Mouse (Mus musculus) bone marrow, adult 2 months (tissue): ENCODE data around the gene Kcnh8.

Source experiments
- CTCF ChIP-seq: fragments of 200-500 bp; IDR thresholded peaks from 2 replicates; pipeline ENCODE4 v1.5.1; 2011; ENCODE audit warnings: low read length, control low read depth; ENCODE audit not compliant: control insufficient read depth, insufficient read depth
- POLR2A ChIP-seq: fragments of 200-500 bp; IDR thresholded peaks from 2 replicates; pipeline ENCODE4 v1.6.1; 2011; ENCODE audit warnings: low read depth, mild to moderate bottlenecking, control low read depth, low read length, borderline replicate concordance; ENCODE audit not compliant: control insufficient read depth

GRCm38 (mm10) chr17:52572229-52572628 lies 30.3 kb upstream of the Kcnh8 start:
- no peak for TF ChIP-seq CTCF
- TF ChIP-seq POLR2A: no peak
